8 mouse cellular contexts compared by ENCODE assay signal in the genomic region with DNA sequence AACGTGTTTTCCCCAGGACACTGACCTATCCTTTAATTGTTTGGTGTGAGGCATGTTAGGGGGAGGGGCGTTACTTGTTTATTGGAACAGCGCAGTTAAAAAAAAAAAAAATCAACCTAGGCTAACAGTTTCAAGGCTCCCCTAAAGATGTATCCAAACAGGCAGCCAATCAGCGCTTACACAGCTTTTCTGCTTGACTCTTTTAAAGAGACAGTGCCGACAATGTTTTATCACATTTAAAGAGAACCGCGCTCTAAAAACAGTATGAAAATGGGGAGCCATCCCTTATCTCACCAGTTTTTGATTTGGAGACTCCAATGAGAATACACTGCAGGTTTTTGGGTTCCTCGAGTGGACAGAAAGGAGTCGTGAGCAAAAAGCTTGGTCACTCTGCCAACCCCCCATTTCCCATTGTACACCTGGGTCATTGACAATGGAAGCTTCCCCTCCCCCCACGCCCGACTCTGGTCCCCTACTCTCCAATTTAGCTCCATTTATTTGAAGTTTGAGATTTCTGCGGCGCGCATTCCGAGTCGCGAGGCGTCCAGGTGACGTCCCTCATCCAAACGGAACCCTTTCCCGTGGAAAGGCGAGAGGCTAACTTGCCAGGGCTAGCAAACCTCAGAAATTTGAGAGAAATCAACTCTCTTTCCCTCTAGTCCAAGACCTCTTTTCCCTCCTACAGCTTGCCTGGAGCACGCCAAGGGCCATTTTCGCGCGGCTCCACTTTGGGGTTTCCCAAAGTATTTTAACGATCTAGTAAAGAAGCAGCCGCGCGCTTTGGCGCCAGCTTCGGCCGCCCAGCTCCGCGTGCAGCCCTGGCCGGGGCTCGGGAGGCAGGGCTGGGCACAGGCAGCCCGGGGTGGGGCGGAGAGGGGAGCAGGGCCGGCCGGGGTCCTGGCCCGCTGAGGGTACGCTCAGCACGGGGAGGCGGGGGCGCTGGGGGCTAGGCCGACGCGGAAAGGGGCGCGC. TPM values are rescaled to one million over a fixed set of nuclear protein-coding genes. Genes with fewer than 3 reads are reported as not detected.
DNase-seq lines count a peak whose midpoint lies in the region; ATAC-seq and TF ChIP-seq lines count a peak whose summit lies in the region.

A gene (plus strand): TSS at position 501 of the 972 bp plus-strand sequence.

- ATAC-seq in embryonic facial prominence, embryonic 12.5 days (ENCODE audit: insufficient number of reproducible peaks, insufficient read depth, low FRiP score, low TSS enrichment) = peak; percentile 44
- ATAC-seq in limb, embryonic 14.5 days (ENCODE audit: low FRiP score, low read depth) = peak; percentile 41
- ATAC-seq in midbrain, embryonic 16.5 days = peak; percentile 61

- peaks cover 53% of the 10 kb centered on the region for H3K4me1 ChIP-seq in embryonic facial prominence, embryonic 12.5 days
- peaks cover 51% of the 10 kb centered on the region for H3K4me1 ChIP-seq in limb, embryonic 14.5 days (ENCODE audit: control insufficient read depth, insufficient read depth, low read length)
- peaks cover 42% of the 10 kb centered on the region for H3K4me1 ChIP-seq in midbrain, embryonic 16.5 days (ENCODE audit: control insufficient read depth, insufficient read depth, low read length)

- H3K27ac ChIP-seq in embryonic facial prominence, embryonic 12.5 days = peak within 1 kb of the TSS; percentile 100
- H3K27ac ChIP-seq in limb, embryonic 14.5 days (replicated peaks; ENCODE audit: low read depth, low read length) = peak within 1 kb of the TSS; percentile 99
- peak within 1 kb of the TSS; percentile 100 for H3K27ac ChIP-seq in midbrain, embryonic 16.5 days (ENCODE audit: low read length)

- no peaks in the 10 kb centered on the region for H3K9me3 ChIP-seq in embryonic facial prominence, embryonic 12.5 days
- no peaks in the 10 kb centered on the region for H3K9me3 ChIP-seq in limb, embryonic 14.5 days (ENCODE audit: control insufficient read depth, low read length)
- H3K9me3 ChIP-seq in midbrain, embryonic 16.5 days (replicated peaks; ENCODE audit: control insufficient read depth, low read length, poor library complexity, severe bottlenecking) = no peaks in the 10 kb centered on the region

- H3K36me3 ChIP-seq in embryonic facial prominence, embryonic 12.5 days = peaks cover 20% of the 10 kb centered on the region
- peaks cover 24% of the 10 kb centered on the region for H3K36me3 ChIP-seq in limb, embryonic 14.5 days (ENCODE audit: control insufficient read depth, insufficient read depth, low read length)
- no peaks in the 10 kb centered on the region for H3K36me3 ChIP-seq in midbrain, embryonic 16.5 days (ENCODE audit: control insufficient read depth, insufficient read depth, low read length)

- peak within 1 kb of the TSS; percentile 95 for H3K4me2 ChIP-seq in embryonic facial prominence, embryonic 12.5 days (replicated peaks)
- H3K4me2 ChIP-seq in limb, embryonic 14.5 days (replicated peaks; ENCODE audit: low read depth, low read length, severe bottlenecking) = peak within 1 kb of the TSS; percentile 94
- peak within 1 kb of the TSS; percentile 91 for H3K4me2 ChIP-seq in midbrain, embryonic 16.5 days (ENCODE audit: low read length)

- 0 out of 2 replicates have a peak, but pooled peaks have one; percentile 19 for TF ChIP-seq POLR2A in limb, embryonic 14.5 days (IDR thresholded peaks at IDR 0.05; ENCODE audit: borderline replicate concordance, extremely low read depth, insufficient read depth, insufficient read length)

- peak within 1 kb of the TSS; percentile 100 for H3K9ac ChIP-seq in embryonic facial prominence, embryonic 12.5 days
- H3K9ac ChIP-seq in limb, embryonic 14.5 days (ENCODE audit: low read depth, low read length, severe bottlenecking) = peak within 1 kb of the TSS; percentile 97
- peak within 1 kb of the TSS; percentile 98 for H3K9ac ChIP-seq in midbrain, embryonic 16.5 days (ENCODE audit: low read depth, low read length)

- H3K4me3 ChIP-seq in embryonic facial prominence, embryonic 12.5 days = peak within 1 kb of the TSS; percentile 100
- peak within 1 kb of the TSS; percentile 100 for H3K4me3 ChIP-seq in limb, embryonic 14.5 days (replicated peaks; ENCODE audit: low read length)
- H3K4me3 ChIP-seq in midbrain, embryonic 16.5 days (ENCODE audit: low read depth, low read length) = peak within 1 kb of the TSS; percentile 100

- no peaks in the 10 kb centered on the region for H3K27me3 ChIP-seq in embryonic facial prominence, embryonic 12.5 days
- H3K27me3 ChIP-seq in limb, embryonic 14.5 days (ENCODE audit: control insufficient read depth, insufficient read depth, low read length) = no peaks in the 10 kb centered on the region
- H3K27me3 ChIP-seq in midbrain, embryonic 16.5 days (ENCODE audit: control insufficient read depth, insufficient read depth, low read depth, low read length) = no peaks in the 10 kb centered on the region

- WGBS in embryonic facial prominence, embryonic 12.5 days = under 1% methylated on average over 43 of the region's 51 CpGs
- under 1% methylated on average over 42 of the region's 51 CpGs for WGBS in limb, embryonic 14.5 days
- under 1% methylated on average over 45 of the region's 51 CpGs for WGBS in midbrain, embryonic 16.5 days

- DNase-seq in 3T3-L1 (ENCODE audit: low read depth, low spot score) = peak; percentile 93
- DNase-seq in adrenal gland, postnatal 14 days = peak; percentile 83
- peak; percentile 92 for DNase-seq in heart, adult 8-10 months (ENCODE audit: low spot score)
- peak; percentile 83 to 92 for DNase-seq in kidney, adult 8-10 months
- peak; percentile 98 for DNase-seq in limb, embryonic 14.5 days (ENCODE audit: low spot score)
- peak; percentile 71 to 74 for DNase-seq in spleen, postnatal 10 days (ENCODE audit: low spot score in 2 of 2)

RNA-seq across cellular contexts. Expression of the gene that starts here (rescaled TPM):
- total RNA-seq in adrenal gland, postnatal 14 days (2021) = 60.6 and 66.3 TPM in 2 replicates
- polyA plus RNA-seq in embryonic facial prominence, embryonic 12.5 days (2016; fragmentation: Nextera tagmentation; extraction: Ambion mirVana) = 275 and 279 TPM in 2 replicates
- 10 to 100 TPM; 34.2 to 42.5 (median 36.2) TPM for total RNA-seq in heart, adult 8-10 months (2022)
- polyA plus RNA-seq in limb, embryonic 14.5 days (2012; rRNA removed) = 191 and 202 TPM in 2 replicates
- polyA plus RNA-seq in limb, embryonic 14.5 days (2014; fragmentation: Nextera tagmentation; extraction: Ambion mirVana) = 94.3 and 115 TPM in 2 replicates
- polyA plus RNA-seq in midbrain, embryonic 16.5 days (2015; fragmentation: Nextera tagmentation; extraction: Ambion mirVana) = 129 and 164 TPM in 2 replicates

Comparison
In these comparisons a context has a peak if more than half of its experiments do, and no peak if none do; other contexts are left out.
1. Peak in every context shown above with its lines: DNase-seq, ATAC-seq, H3K4me3 ChIP-seq and H3K27ac ChIP-seq.